Mouse (Mus musculus) cerebellum, adult 18-20 months (tissue): ENCODE data around the gene Acsl4.

Experiments used
- DNase-seq, 2 experiments: peaks; one replicate each; pipeline ENCODE4 v3.0.0; 2021

The Acsl4 gene

DNA sequence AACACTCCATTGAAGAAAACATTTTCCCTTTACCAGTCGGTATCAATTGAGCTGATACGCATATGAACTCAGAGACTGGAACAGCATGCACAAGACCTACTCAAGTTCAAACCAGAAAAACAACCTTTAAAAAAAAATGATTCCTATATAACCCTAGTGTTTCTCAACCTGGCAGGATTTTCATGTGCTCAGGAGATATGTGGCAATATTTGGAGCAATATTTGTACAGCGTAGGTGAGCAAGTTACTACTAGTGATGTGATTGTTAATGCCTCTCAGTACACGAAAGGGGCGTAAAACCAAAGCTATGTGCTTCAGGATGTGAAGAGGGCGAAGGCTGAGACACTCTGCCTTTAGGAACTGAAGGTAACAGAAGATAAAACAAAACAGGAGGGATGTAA lies 54.1 kb downstream of the Acsl4 start:
- no peak for DNase-seq

GRCm38 (mm10) chrX:142335502-142335901 lies 54.8 kb downstream of the Acsl4 start:
- no peak for DNase-seq

GRCm38 (mm10) chrX:142325760-142326159 lies 64.6 kb downstream of the Acsl4 start:
- DNase-seq = no peak

DNA sequence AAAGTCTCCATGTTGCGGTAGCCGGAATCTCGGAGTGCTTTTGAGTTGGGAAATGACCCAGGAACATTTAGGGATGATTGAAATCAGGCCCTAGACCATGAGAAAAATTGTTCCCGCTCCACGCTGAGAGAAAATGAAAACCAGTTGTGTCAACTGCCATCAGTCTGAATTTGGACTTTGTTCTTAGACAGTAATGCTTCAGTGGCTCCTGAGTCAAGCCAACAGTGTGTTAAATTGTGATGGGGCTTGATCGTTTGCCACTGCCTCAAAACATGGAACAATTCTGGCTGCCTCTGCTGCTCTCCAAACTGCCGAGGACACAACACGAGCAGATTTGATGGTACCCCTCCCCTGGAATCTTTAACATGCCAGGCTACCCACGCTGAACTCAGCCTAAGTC lies 74.2 kb downstream of the Acsl4 start:
- DNase-seq = no peak

DNA sequence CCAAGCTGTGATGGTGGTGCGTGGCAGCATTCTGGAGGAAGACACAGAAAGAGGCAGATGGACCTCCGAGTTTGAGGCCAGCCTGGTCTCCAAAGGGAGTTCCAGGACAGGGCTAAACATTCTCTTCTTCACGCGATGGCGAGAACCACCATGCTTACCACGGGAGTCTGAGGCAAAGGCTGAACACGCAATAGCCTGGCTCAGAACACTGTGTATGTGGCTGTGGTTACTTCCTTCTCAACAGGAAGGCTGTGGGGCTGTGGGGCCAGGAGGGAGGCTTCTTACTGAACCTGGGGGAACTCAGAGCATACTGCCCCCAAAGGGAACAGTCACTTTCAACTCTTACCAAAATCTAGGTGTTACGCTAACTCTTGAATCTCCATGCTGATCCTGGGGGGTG lies 75.1 kb downstream of the Acsl4 start:
- peak in 1 of 2 experiments; percentile 11 for DNase-seq

- peak; percentile 71 to 82 for DNase-seq
Measured at GRCm38 (mm10) chrX:142314307-142315024, 75.9 kb downstream of the Acsl4 start.

DNA sequence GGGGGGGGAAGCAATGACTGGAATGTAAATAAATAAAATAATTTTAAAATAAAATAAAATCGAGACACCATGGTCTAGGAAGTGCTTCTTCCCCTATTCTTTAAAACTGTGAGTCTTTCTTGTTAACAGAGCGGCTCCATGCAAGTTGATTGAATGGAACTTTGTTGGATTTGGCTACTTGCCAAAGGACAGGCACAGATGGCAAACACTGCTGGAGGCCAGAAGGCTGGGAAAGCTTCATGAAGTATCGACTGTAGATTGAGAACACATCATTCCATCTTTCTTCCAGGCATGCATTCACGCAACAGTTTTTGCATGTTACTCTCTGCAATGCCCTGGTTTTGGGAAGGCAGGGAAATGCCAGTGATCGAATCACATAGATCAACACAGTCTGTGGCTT lies 79.9 kb downstream of the Acsl4 start:
- peak; percentile 39 to 44 for DNase-seq

- DNase-seq = peak; percentile 7 to 31
Measured at GRCm38 (mm10) chrX:142305869-142306581, 84.3 kb downstream of the Acsl4 start, which contains the start of gene Kcne1l. TSS of gene Kcne1l (minus strand) at chrX:142306294.

- peak; percentile 7 to 17 for DNase-seq
Measured at GRCm38 (mm10) chrX:142305010-142305868, 85.1 kb downstream of the Acsl4 start.

DNA sequence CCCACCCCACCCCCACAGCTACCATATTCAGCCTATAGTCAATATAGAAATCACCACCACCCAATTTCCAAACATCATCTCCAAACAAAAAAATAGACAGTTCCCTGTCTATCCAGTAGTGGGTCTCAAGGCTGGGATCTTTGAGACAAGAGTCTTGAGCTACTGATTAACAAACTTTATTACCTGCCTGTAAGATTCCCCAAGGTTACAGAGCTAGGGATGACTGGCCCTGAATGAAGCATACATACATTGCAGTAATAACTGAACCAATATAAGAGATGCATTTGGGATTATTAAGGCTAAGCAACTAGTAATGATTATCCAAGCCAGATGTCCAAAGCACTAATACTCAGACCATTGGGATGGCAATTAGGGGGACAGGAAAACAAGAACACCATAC lies 85.7 kb downstream of the Acsl4 start:
- DNase-seq = no peak

- DNase-seq = no peak
Measured at GRCm38 (mm10) chrX:142303456-142303855, 86.9 kb downstream of the Acsl4 start.

- no peak for DNase-seq
Measured at GRCm38 (mm10) chrX:142285905-142286304, 104.4 kb downstream of the Acsl4 start.

GRCm38 (mm10) chrX:142276573-142276972 lies 113.8 kb downstream of the Acsl4 start:
- no peak for DNase-seq

DNA sequence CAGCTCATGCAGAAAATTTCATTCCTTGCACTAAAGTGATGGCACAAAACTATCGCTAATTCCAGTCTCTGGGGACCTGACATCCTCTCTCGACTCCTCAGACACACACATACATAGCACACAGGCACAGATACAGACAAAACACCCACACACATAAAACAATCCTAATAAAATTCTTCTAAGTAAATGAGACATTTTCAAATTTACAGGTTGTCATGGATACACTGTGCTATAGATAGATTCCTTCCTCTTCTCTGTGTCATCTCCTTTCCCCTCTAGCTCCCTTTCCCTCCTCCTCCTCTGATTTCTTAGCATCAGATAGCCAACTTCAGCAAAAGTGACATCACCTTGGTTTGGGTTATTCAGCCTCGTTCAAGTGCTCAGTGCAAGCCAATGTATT lies 114.3 kb downstream of the Acsl4 start:
- DNase-seq = no peak
